Comparison of ENCODE assay signal across 8 mouse cellular contexts in genomic region chr12:11435246-11436022, GRCm38 (mm10). TPM values are rescaled to one million over a fixed set of nuclear protein-coding genes. Genes with fewer than 3 reads are reported as not detected.
DNase-seq lines count a peak whose midpoint lies in the region; ATAC-seq and TF ChIP-seq lines count a peak whose summit lies in the region.

No protein-coding gene starts in this region.

- no peak for TF ChIP-seq POLR2A in lung, adult 2 months (IDR thresholded peaks at IDR 0.05; ENCODE audit: borderline replicate concordance, extremely low read depth, low read depth, low read length)

- 3% methylated on average over 15 of the region's 15 CpGs for WGBS in lung, adult 2 months
- 5% methylated on average over 15 of the region's 15 CpGs for WGBS in embryonic facial prominence, embryonic 10.5 days
- 5% methylated on average over 15 of the region's 15 CpGs for WGBS in hindbrain, embryonic 16.5 days
- 3% methylated on average over 15 of the region's 15 CpGs for WGBS in neural tube, embryonic 15.5 days

- ATAC-seq in hindbrain, embryonic 16.5 days = no peak
- 0 out of 2 replicates have a peak, but pooled peaks have one; percentile 14 for ATAC-seq in neural tube, embryonic 15.5 days (ENCODE audit: low FRiP score)

- no peak for TF ChIP-seq CTCF in lung, adult 2 months (IDR thresholded peaks at IDR 0.05; ENCODE audit: insufficient read depth, low read length)

- H3K27me3 ChIP-seq in embryonic facial prominence, embryonic 10.5 days (replicated peaks; ENCODE audit: low read depth, poor library complexity, severe bottlenecking) = peaks cover 46% of the 10 kb centered on the region
- H3K27me3 ChIP-seq in hindbrain, embryonic 16.5 days (replicated peaks; ENCODE audit: control insufficient read depth, insufficient read depth, low read length) = no peaks in the 10 kb centered on the region
- peaks cover 5% of the 10 kb centered on the region; the same call in 1 of the 2 replicates for H3K27me3 ChIP-seq in neural tube, embryonic 15.5 days (replicated peaks)

- H3K4me3 ChIP-seq in lung, adult 2 months (replicated peaks; ENCODE audit: extremely low read depth, low read depth, low read length) = peak overlapping the region; percentile 24
- peak overlapping the region; percentile 57 for H3K4me3 ChIP-seq in embryonic facial prominence, embryonic 10.5 days
- peak overlapping the region; percentile 52 for H3K4me3 ChIP-seq in hindbrain, embryonic 16.5 days (ENCODE audit: low read length)
- peak overlapping the region; percentile 52 for H3K4me3 ChIP-seq in neural tube, embryonic 15.5 days (replicated peaks)

- no peaks in the 10 kb centered on the region for H3K4me1 ChIP-seq in lung, adult 2 months (ENCODE audit: control insufficient read depth, insufficient read depth, low read length)
- peaks cover 25% of the 10 kb centered on the region for H3K4me1 ChIP-seq in embryonic facial prominence, embryonic 10.5 days
- peaks cover 4% of the 10 kb centered on the region; the same call in 1 of the 2 replicates for H3K4me1 ChIP-seq in hindbrain, embryonic 16.5 days (ENCODE audit: control insufficient read depth, insufficient read depth, low read depth, low read length)
- H3K4me1 ChIP-seq in neural tube, embryonic 15.5 days = peaks cover 25% of the 10 kb centered on the region

- peak overlapping the region; percentile 83 for H3K4me2 ChIP-seq in hindbrain, embryonic 16.5 days (ENCODE audit: low read length)
- H3K4me2 ChIP-seq in neural tube, embryonic 15.5 days = peak overlapping the region; percentile 68

- H3K27ac ChIP-seq in embryonic facial prominence, embryonic 10.5 days (replicated peaks) = no peak overlapping the region
- peak overlapping the region; percentile 82 for H3K27ac ChIP-seq in hindbrain, embryonic 16.5 days (ENCODE audit: low read depth, low read length)
- peak overlapping the region; percentile 81 for H3K27ac ChIP-seq in neural tube, embryonic 15.5 days (replicated peaks)

- peak overlapping the region; percentile 66 for H3K9ac ChIP-seq in hindbrain, embryonic 16.5 days (ENCODE audit: low read depth, low read length)
- H3K9ac ChIP-seq in neural tube, embryonic 15.5 days (replicated peaks) = peak overlapping the region; percentile 57

- DNase-seq in lung, adult 2 months = no peak
- no peak for DNase-seq in lung, adult 18-20 months
- DNase-seq in embryonic facial prominence, embryonic 10.5 days (ENCODE audit: low spot score) = peak; percentile 15
- no peak for DNase-seq in ovary, postnatal 36 days (ENCODE audit: low spot score)
- DNase-seq in lung, postnatal 4 days = no peak
- no peak for DNase-seq in thymus, postnatal 25 days

- no peaks in the 10 kb centered on the region for H3K9me3 ChIP-seq in embryonic facial prominence, embryonic 10.5 days
- no peaks in the 10 kb centered on the region for H3K9me3 ChIP-seq in hindbrain, embryonic 16.5 days (ENCODE audit: control insufficient read depth, low read length)
- H3K9me3 ChIP-seq in neural tube, embryonic 15.5 days (replicated peaks) = no peaks in the 10 kb centered on the region

- no peaks in the 10 kb centered on the region for H3K36me3 ChIP-seq in embryonic facial prominence, embryonic 10.5 days (replicated peaks)
- no peaks in the 10 kb centered on the region for H3K36me3 ChIP-seq in hindbrain, embryonic 16.5 days (ENCODE audit: control insufficient read depth, insufficient read depth, low read length)
- no peaks in the 10 kb centered on the region for H3K36me3 ChIP-seq in neural tube, embryonic 15.5 days

RNA-seq across cellular contexts. Expression of gene Vsnl1, which starts 1.0 kb away (rescaled TPM):
- polyA plus RNA-seq in lung, adult 2 months (2012; rRNA removed) = 3.7 and 8.2 TPM in 2 replicates
- 0.54 and 0.70 TPM in 2 replicates for polyA plus RNA-seq in embryonic facial prominence, embryonic 10.5 days (2016; fragmentation: Nextera tagmentation; extraction: Ambion mirVana)
- polyA plus RNA-seq in hindbrain, embryonic 16.5 days (2015; fragmentation: Nextera tagmentation; extraction: Ambion mirVana) = 168 and 170 TPM in 2 replicates
- 142 and 148 TPM in 2 replicates for polyA plus RNA-seq in neural tube, embryonic 15.5 days (2015; fragmentation: Nextera tagmentation; extraction: Ambion mirVana)

RNA-seq across cellular contexts. Expression of gene Rad51ap2, which starts 20.4 kb away (rescaled TPM):
- not detected in 2 replicates for polyA plus RNA-seq in lung, adult 2 months (2012; rRNA removed)
- 0.26 and 0.36 TPM in 2 replicates for polyA plus RNA-seq in embryonic facial prominence, embryonic 10.5 days (2016; fragmentation: Nextera tagmentation; extraction: Ambion mirVana)
- 0.41 and 0.60 TPM in 2 replicates for polyA plus RNA-seq in hindbrain, embryonic 16.5 days (2015; fragmentation: Nextera tagmentation; extraction: Ambion mirVana)
- 0.28 and 0.36 TPM in 2 replicates for polyA plus RNA-seq in neural tube, embryonic 15.5 days (2015; fragmentation: Nextera tagmentation; extraction: Ambion mirVana)

Comparison
In these comparisons a context has a peak if more than half of its experiments do, and no peak if none do; other contexts are left out.
1. RNA of gene Vsnl1, which starts 1.0 kb away (polyA plus RNA-seq): 168 to 170 TPM in hindbrain, embryonic 16.5 days and 142 to 148 TPM in neural tube, embryonic 15.5 days; 3.7 to 8.2 TPM in lung, adult 2 months and 0.54 to 0.70 TPM in embryonic facial prominence, embryonic 10.5 days; every median in the first group is over 10 times any median in the second.
2. Peak in every context shown above with its lines, with median percentiles within 50 percentile points of each other: H3K4me3 ChIP-seq.